Mouse (Mus musculus): ENCODE data around the gene Socs7.

DNA sequence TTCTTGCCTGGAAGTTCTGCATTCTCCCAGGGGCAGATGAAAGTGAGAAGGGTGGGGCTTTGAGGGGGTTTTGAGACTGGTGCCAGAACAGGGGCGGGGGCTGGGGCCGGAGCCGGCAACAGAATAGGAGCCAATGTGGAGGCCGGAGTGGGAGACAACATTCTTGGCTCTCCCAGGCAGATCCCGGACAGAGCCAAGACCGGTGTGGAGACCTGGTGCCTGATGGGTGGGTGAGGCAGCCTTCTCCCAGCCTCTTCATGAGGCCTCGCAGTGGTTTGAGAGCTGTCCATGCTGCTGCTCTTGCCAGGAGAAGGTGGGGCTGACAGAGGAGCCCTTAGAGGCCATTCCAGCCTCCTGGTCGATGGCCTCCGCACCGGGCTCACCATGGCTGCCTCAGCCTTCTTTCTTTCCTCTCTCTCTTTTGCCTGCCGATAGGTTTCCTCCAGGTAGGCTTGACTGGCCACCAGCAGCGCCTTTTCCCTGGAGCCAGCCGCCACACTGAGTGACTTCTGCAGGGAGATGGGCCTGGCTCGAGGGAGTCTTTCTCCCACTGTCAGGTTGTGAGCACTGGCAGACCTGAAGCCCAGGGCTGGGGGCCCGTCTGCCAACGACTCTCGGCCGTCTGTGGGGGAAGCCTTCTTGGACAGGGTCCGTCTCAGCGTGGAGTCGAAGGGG is 23.9 kb upstream of the Socs7 start:
- no peak for TF ChIP-seq POLR2A (IDR thresholded peaks at IDR 0.05; ENCODE audit: borderline replicate concordance, low read depth, low read length)
- TF ChIP-seq CTCF (IDR thresholded peaks at IDR 0.05; ENCODE audit: low read depth, low read length): no peak
